Mouse (Mus musculus) cortical plate, adult 2 months (tissue): ENCODE measurements around the gene Abca5.

Experiments
- CTCF ChIP-seq: fragments of 200-500 bp; IDR thresholded peaks from 2 replicates; pipeline ENCODE4 v1.5.1; 2011; ENCODE audit warnings: mild to moderate bottlenecking, control low read depth, low read length; ENCODE audit not compliant: insufficient read depth; ENCODE audit errors: extremely low read depth
- POLR2A ChIP-seq: fragments of 200-500 bp; IDR thresholded peaks from 2 replicates; pipeline ENCODE4 v1.6.1; 2011; ENCODE audit warnings: mild to moderate bottlenecking, low read length, control low read depth; ENCODE audit not compliant: insufficient read depth; ENCODE audit errors: extremely low read depth

- TF ChIP-seq CTCF (no peak), POLR2A (no peak)
Observed at GRCm38 (mm10) chr11:110284849-110285248, 52.7 kb downstream of the Abca5 start.
